Mouse (Mus musculus): ENCODE data around the gene Pam16.

GRCm38 (mm10) chr16:4598891-4599543 lies 25.8 kb downstream of the Pam16 start:
- TF ChIP-seq POLR2A (IDR thresholded peaks at IDR 0.05; ENCODE audit: control insufficient read depth, extremely low read depth, insufficient read depth, low read length, poor library complexity) (no peak), CTCF (IDR thresholded peaks at IDR 0.05; ENCODE audit: borderline replicate concordance, control insufficient read depth, extremely low read depth, insufficient read depth, low read length, poor library complexity) (no peak)

All from thymus, adult 2 months (tissue).